12 mouse cellular contexts compared by ENCODE assay signal in genomic region chr6:97222321-97222720, GRCm38 (mm10). TPM values are rescaled to one million over a fixed set of nuclear protein-coding genes. Genes with fewer than 3 reads are reported as not detected.
DNase-seq lines count a peak whose midpoint lies in the region; ATAC-seq and TF ChIP-seq lines count a peak whose summit lies in the region.
"Had no signal": no experiment of that assay in that cellular context is flagged by ENCODE, and none has a peak within 500 bp of the region (broad histone marks: within the 10 kb centered on the region; RNA-seq: fewer than 3 reads in every experiment).

No protein-coding gene starts in this region.

- DNase-seq in layer of hippocampus, adult 2 months (ENCODE audit: low spot score in 2 of 2), result no peak
- no peak for DNase-seq in layer of hippocampus, adult 8-10 months (ENCODE audit: low spot score in 2 of 2)
- peak; percentile 53 for DNase-seq in T-cell, adult 2 months (ENCODE audit: low spot score)
- DNase-seq in limb, embryonic 10.5 days (ENCODE audit: low spot score), result peak; percentile 15
- no peak for DNase-seq in adrenal gland, adult 8-10 months
- no peak for DNase-seq in lung, postnatal 14 days
- no peak for DNase-seq in ovary, postnatal 36 days (ENCODE audit: low spot score)
- DNase-seq: cerebellum, adult 18-20 months; retina, postnatal 1 day had no signal

- TF ChIP-seq CTCF in layer of hippocampus, adult 2 months (conservative IDR thresholded peaks at IDR 0.05), result no peak

- H3K27ac ChIP-seq in layer of hippocampus, adult 2 months, result peak overlapping the region; percentile 87; the same call in 1 of the 2 replicates
- peak overlapping the region; percentile 42; the same call in 1 of the 2 replicates for H3K27ac ChIP-seq in limb, embryonic 10.5 days
- H3K27ac ChIP-seq: forebrain, embryonic 12.5 days; midbrain, embryonic 12.5 days had no signal

- WGBS in limb, embryonic 10.5 days, result 65% methylated on average over 6 of the region's 6 CpGs

- no peaks in the 10 kb centered on the region for H3K9me3 ChIP-seq in limb, embryonic 10.5 days (replicated peaks)
- H3K9me3 ChIP-seq: forebrain, embryonic 12.5 days; midbrain, embryonic 12.5 days had no signal

- ATAC-seq in neutrophil, adult 5-6 weeks (ENCODE audit: extremely low read depth, insufficient number of reproducible peaks, low FRiP score, poor library complexity, severe bottlenecking), result peak; percentile 22; the same call in 1 of the 2 replicates

- H3K4me3 ChIP-seq in layer of hippocampus, adult 2 months, result no peak overlapping the region
- H3K4me3 ChIP-seq in limb, embryonic 10.5 days, result no peak overlapping the region
- H3K4me3 ChIP-seq: forebrain, embryonic 12.5 days; midbrain, embryonic 12.5 days had no signal

- peaks cover 22% of the 10 kb centered on the region; the same call in 1 of the 2 replicates for H3K4me1 ChIP-seq in limb, embryonic 10.5 days

- H3K27me3 ChIP-seq in limb, embryonic 10.5 days (ENCODE audit: low read depth, poor library complexity, severe bottlenecking), result no peaks in the 10 kb centered on the region
- H3K27me3 ChIP-seq: forebrain, embryonic 12.5 days; midbrain, embryonic 12.5 days had no signal

- no peaks in the 10 kb centered on the region for H3K36me3 ChIP-seq in limb, embryonic 10.5 days
- H3K36me3 ChIP-seq: forebrain, embryonic 12.5 days; midbrain, embryonic 12.5 days had no signal

RNA-seq across cellular contexts. Expression of gene Arl6ip5, which starts 11.8 kb away (rescaled TPM):
- 100 to 1,000 TPM; 176 to 180 TPM for total RNA-seq in layer of hippocampus, adult 2 months (2021)
- 100 to 1,000 TPM; 158 to 182 (median 170) TPM for total RNA-seq in layer of hippocampus, adult 8-10 months (2022)
- 24.0 and 27.5 TPM in 2 replicates for polyA plus RNA-seq in limb, embryonic 10.5 days (2016; fragmentation: Nextera tagmentation; extraction: Ambion mirVana)
- total RNA-seq in neutrophil, adult 5-6 weeks (2017), result 65.2 and 66.6 TPM in 2 replicates
- 100 to 1,000 TPM; 114 to 145 (median 129) TPM for total RNA-seq in adrenal gland, adult 8-10 months (2022)

RNA-seq across cellular contexts. Expression of gene Uba3, which starts 16.9 kb away (rescaled TPM):
- total RNA-seq in layer of hippocampus, adult 2 months (2021), result 10 to 100 TPM; 69.4 to 71.3 TPM
- total RNA-seq in layer of hippocampus, adult 8-10 months (2022), result 10 to 100 TPM; 68.2 to 76.3 (median 70.4) TPM
- polyA plus RNA-seq in limb, embryonic 10.5 days (2016; fragmentation: Nextera tagmentation; extraction: Ambion mirVana), result 85.0 and 96.2 TPM in 2 replicates
- total RNA-seq in neutrophil, adult 5-6 weeks (2017), result 60.4 and 68.9 TPM in 2 replicates
- 10 to 100 TPM; 51.9 to 66.2 (median 63.3) TPM for total RNA-seq in adrenal gland, adult 8-10 months (2022)

RNA-seq across cellular contexts. Expression of gene Lmod3, which starts 30.2 kb away (rescaled TPM):
- not detected for total RNA-seq in layer of hippocampus, adult 2 months (2021)
- total RNA-seq in layer of hippocampus, adult 8-10 months (2022), result under 1 TPM in 1 of 4 experiments, not detected in 3; 0.16 TPM
- polyA plus RNA-seq in limb, embryonic 10.5 days (2016; fragmentation: Nextera tagmentation; extraction: Ambion mirVana), result 0.13 TPM in 1 of 2 replicates, not detected in the other
- not detected in 2 replicates for total RNA-seq in neutrophil, adult 5-6 weeks (2017)
- total RNA-seq in adrenal gland, adult 8-10 months (2022), result under 1 TPM in 2 of 4 experiments, not detected in 2; 0.15 to 0.16 TPM
- polyA plus RNA-seq: midbrain, embryonic 12.5 days had no signal

RNA-seq across cellular contexts. Expression of gene Tmf1, which starts 43.4 kb away (rescaled TPM):
- total RNA-seq in layer of hippocampus, adult 2 months (2021), result 10 to 100 TPM; 48.4 to 52.3 TPM
- 10 to 100 TPM; 51.1 to 54.6 (median 52.1) TPM for total RNA-seq in layer of hippocampus, adult 8-10 months (2022)
- 20.9 and 27.8 TPM in 2 replicates for polyA plus RNA-seq in limb, embryonic 10.5 days (2016; fragmentation: Nextera tagmentation; extraction: Ambion mirVana)
- 143 and 177 TPM in 2 replicates for total RNA-seq in neutrophil, adult 5-6 weeks (2017)
- 10 to 100 TPM; 45.7 to 50.8 (median 47.5) TPM for total RNA-seq in adrenal gland, adult 8-10 months (2022)

Comparison
In these comparisons a context has a peak if more than half of its experiments do, and no peak if none do; other contexts are left out.
1. DNase-seq: peak in T-cell, adult 2 months (single experiment) and limb, embryonic 10.5 days (single experiment); none in layer of hippocampus, adult 2 months (0 of 2), layer of hippocampus, adult 8-10 months (0 of 2), adrenal gland, adult 8-10 months (single experiment), lung, postnatal 14 days (single experiment) and ovary, postnatal 36 days (single experiment).